Mouse (Mus musculus) G1E (cell line): ENCODE measurements at regions not wholly inside any gene's neighbourhood (a gene's known extent, or its start where the extent isn't known, plus 50 kb on each side); places are given as distances from the start of the nearest gene placed in this dataset.

ENCODE experiments used
- ATAC-seq: 2 replicates; pipeline ENCODE4 v1.8.0; 2016; ENCODE audit warnings: mild to moderate bottlenecking; ENCODE audit not compliant: insufficient number of reproducible peaks, poor library complexity, low FRiP score, severe bottlenecking; ENCODE audit errors: extremely low read depth
- DNase-seq: peaks from one replicate; pipeline ENCODE4 v3.0.0; 2012; ENCODE audit warnings: low spot score
- H3K27me3 ChIP-seq: 2 replicates; pipeline ENCODE4 v1.6.1; 2012; ENCODE audit warnings: mild to moderate bottlenecking, low read length, inconsistent platforms; ENCODE audit not compliant: insufficient read depth
- H3K36me3 ChIP-seq: replicated peaks from 2 replicates; pipeline ENCODE3; 2012; ENCODE audit warnings: mild to moderate bottlenecking, inconsistent platforms
- H3K4me1 ChIP-seq: 2 replicates; pipeline ENCODE4 v1.6.1; 2012; ENCODE audit warnings: low read depth, low read length, inconsistent platforms, mixed read lengths; ENCODE audit not compliant: insufficient read depth
- H3K4me3 ChIP-seq: 2 replicates; pipeline ENCODE4 v1.5.1; 2012; ENCODE audit warnings: low read depth, mild to moderate bottlenecking, inconsistent platforms, low read length, moderate library complexity, mixed read lengths
- H3K9me3 ChIP-seq: replicated peaks from 2 replicates; pipeline ENCODE4 v1.6.1; 2012; ENCODE audit warnings: inconsistent platforms
- CTCF ChIP-seq: IDR thresholded peaks from 2 replicates; pipeline ENCODE4 v1.5.1; 2012; ENCODE audit warnings: low read depth, low read length, inconsistent platforms, mixed read lengths
- GATA1 ChIP-seq: IDR thresholded peaks from 2 replicates; pipeline ENCODE4 v1.6.1; 2012; ENCODE audit warnings: borderline replicate concordance, low read length, inconsistent platforms, mixed read lengths
- GATA2 ChIP-seq: IDR thresholded peaks from 2 replicates; pipeline ENCODE4 v1.6.1; 2012; ENCODE audit warnings: low read depth, low read length, inconsistent platforms, borderline replicate concordance
- POLR2AphosphoS5 ChIP-seq: IDR thresholded peaks from 2 replicates; pipeline ENCODE4 v1.6.1; 2012; ENCODE audit warnings: low read depth, low read length, inconsistent platforms; ENCODE audit not compliant: insufficient replicate concordance
- TAL1 ChIP-seq: conservative IDR thresholded peaks from 2 replicates; pipeline ENCODE4 v1.6.1; 2012; ENCODE audit warnings: low read depth, low read length, inconsistent platforms, mixed read lengths

DNA sequence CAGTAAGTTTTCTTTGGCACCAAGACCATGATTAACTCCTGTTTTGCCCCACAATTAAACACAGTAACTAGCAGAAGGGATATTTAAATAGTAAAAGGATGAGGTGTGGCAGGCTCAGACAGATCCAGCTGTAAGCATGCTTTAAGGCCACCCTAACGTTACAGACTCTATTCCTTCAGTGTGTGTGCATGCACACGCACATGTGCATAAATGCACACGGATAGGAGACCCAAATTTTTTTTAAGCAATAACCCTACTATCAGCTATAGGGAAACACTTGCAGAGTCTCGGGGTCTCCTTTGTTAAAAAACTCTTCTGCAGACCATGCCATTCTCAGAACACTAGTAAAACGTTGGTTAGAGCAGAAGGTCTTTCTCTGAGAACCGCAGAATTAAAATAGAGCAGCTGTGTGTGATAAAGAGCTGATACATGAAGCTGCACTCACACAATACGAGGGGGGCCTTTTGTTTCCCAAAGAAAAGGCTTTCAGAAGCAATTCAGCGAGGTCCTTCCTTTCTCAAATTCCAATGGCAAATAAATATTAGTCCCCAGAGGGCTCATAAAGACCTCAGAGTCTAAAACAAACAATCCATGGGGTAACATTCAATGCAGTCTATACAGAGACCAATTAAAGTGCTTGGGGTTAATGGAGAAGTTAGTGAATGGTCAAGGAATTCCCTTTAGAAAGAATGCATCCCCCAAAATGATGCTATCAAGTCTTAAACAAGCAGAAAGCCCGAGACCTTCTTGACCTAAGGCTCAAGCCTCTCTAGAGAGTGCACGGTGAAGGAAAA, 300.3 kb upstream of the Cd180 start:
- Histone ChIP-seq H3K4me1 (no peaks in the 10 kb centered on the region), H3K4me3 (no peak overlapping the region), H3K27me3 (no peaks in the 10 kb centered on the region), H3K36me3 (no peaks in the 10 kb centered on the region), H3K9me3 (no peaks in the 10 kb centered on the region)
- no peak for DNase-seq
- no peak for TF ChIP-seq TAL1
- no peak for TF ChIP-seq GATA1
- TF ChIP-seq CTCF, result no peak
- no peak for TF ChIP-seq GATA2
- no peak for TF ChIP-seq POLR2AphosphoS5
- no peak for ATAC-seq

DNA sequence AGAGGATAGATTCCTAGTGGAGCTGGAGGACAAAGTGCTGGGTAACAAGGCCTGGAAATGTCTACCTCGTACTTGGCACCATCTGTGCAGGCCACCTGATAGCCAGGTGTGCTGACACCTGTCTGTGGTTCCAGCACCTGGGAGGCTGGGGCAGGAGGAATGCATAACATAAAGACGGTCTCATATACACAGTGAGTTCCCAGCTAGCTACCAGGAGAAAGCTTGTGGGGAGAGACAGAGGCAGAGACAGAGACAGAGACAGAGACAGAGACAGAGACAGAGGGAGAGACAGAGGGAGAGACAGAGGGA, 299.7 kb upstream of the Cd180 start:
- no peak overlapping the region for H3K4me3 ChIP-seq
- no peaks in the 10 kb centered on the region for H3K4me1 ChIP-seq
- TF ChIP-seq GATA2, result no peak
- H3K27me3 ChIP-seq, result no peaks in the 10 kb centered on the region
- no peaks in the 10 kb centered on the region for H3K9me3 ChIP-seq
- H3K36me3 ChIP-seq, result no peaks in the 10 kb centered on the region
- DNase-seq (no peak), ATAC-seq (no peak)

DNA sequence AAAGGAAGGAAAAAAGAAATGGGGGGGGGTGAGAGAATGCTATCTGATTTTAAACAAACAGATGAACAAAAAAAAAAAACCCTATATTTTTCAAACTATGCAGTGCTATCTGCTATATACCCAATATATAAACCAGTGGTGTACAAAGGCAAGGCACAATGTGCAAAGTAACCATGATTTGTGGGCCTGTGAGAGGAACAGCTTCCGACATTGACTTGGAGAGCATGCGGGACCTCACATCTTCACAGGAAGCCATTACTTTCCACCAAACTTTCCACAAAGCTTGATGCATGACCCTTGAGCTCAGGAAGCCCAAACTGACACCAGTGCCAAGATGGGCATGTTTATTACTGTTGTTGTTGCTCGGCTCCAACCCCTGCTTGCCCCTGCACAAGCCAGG, 299.3 kb upstream of the Cd180 start:
- TF ChIP-seq POLR2AphosphoS5 (no peak), GATA2 (no peak), GATA1 (no peak), TAL1 (no peak), CTCF (no peak)
- no peak for ATAC-seq
- H3K4me1 ChIP-seq, result no peaks in the 10 kb centered on the region
- H3K9me3 ChIP-seq, result no peaks in the 10 kb centered on the region
- no peaks in the 10 kb centered on the region for H3K27me3 ChIP-seq
- DNase-seq, result no peak
- no peaks in the 10 kb centered on the region for H3K36me3 ChIP-seq
- H3K4me3 ChIP-seq, result no peak overlapping the region

DNA sequence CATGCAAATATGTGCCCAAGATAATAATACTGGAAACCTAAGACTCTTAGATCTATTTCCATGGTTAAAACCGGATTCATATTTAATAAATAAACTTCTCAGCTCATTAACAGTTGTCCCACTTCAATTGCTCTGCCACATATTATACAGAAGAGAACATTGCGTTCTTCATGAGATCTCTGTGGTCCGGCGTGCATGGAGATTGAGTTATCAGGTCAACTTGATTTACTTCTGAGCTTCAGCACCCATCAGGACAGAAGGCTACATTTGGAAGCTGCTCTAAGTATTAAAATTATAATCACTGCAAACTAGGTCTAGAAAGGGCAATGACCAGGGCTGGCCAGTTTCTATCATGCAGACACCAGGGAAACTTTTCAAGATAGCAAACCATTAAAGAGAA, 295.9 kb upstream of the Cd180 start:
- TF ChIP-seq TAL1 (no peak), POLR2AphosphoS5 (no peak), GATA2 (no peak), CTCF (no peak), GATA1 (no peak)
- ATAC-seq (no peak), DNase-seq (no peak)
- no peaks in the 10 kb centered on the region for H3K36me3 ChIP-seq
- H3K4me1 ChIP-seq, result no peaks in the 10 kb centered on the region
- no peaks in the 10 kb centered on the region for H3K9me3 ChIP-seq
- no peak overlapping the region for H3K4me3 ChIP-seq
- H3K27me3 ChIP-seq, result no peaks in the 10 kb centered on the region

DNA sequence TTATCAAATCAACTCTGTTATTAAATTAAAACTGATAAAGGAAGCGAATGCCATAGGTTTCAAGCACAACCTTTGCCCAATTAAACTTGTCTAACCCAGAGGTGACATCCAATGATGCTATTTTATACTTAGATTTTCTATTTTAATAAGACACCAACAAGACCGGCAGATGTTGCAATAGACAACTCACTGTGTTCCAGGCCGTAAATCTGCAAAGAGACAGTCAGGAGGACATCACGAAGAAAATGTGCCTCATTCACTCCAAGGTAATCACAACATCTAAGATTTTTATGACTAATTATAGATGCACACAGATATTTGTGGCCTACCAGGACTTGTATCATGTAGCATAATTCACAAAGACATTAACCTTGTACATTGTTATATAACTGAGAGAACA, 281.5 kb upstream of the Cd180 start:
- Histone ChIP-seq H3K4me3 (no peak overlapping the region), H3K27me3 (0 out of 2 replicates have a peak, but pooled peaks cover 4% of the 10 kb centered on the region), H3K4me1 (no peaks in the 10 kb centered on the region), H3K9me3 (no peaks in the 10 kb centered on the region), H3K36me3 (no peaks in the 10 kb centered on the region)
- DNase-seq, result no peak
- no peak for ATAC-seq
- TF ChIP-seq POLR2AphosphoS5 (no peak), GATA2 (no peak), TAL1 (no peak), GATA1 (no peak), CTCF (no peak)

DNA sequence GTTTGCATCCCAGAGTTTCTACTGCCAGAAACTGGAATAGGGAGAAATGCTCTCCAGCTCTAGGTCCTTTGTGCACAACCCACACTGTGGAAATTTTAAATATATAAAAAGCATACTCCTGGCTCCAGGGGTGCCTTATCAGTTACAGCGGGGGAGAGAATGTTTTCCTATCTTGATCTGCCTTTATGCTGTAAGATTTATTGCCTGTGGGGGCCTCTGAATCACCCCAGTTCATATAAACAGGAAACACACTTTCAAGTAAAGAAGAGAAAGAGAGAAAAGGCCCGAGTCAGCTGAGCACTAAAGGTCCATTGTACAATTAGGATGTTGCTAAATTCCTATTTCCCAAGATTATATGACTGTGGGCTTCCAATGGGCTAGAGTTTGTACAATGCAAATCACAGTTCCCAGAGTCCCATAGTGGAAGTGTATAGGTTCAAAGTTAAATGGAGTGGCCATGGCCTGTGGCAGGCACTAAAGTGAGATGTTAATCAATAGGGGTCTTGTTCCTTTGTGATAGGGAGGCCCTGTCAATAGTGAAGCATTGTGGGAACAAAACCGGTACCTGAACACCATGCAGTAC, 258.9 kb upstream of the Cd180 start:
- Histone ChIP-seq H3K4me1 (no peaks in the 10 kb centered on the region), H3K4me3 (no peak overlapping the region), H3K9me3 (no peaks in the 10 kb centered on the region), H3K36me3 (no peaks in the 10 kb centered on the region), H3K27me3 (no peaks in the 10 kb centered on the region)
- ATAC-seq, result no peak
- DNase-seq, result no peak
- no peak for TF ChIP-seq CTCF
- TF ChIP-seq POLR2AphosphoS5, result no peak
- TF ChIP-seq TAL1, result no peak
- TF ChIP-seq GATA1, result no peak
